Mouse (Mus musculus) lung, postnatal 14 days (tissue): ENCODE measurements around the gene Mid1.
"Not testable (repeated sequence)": the region's sequence is repeated elsewhere in the genome, so short reads cannot be mapped to it uniquely, and the experiment has no call there.

Experiments
- DNase-seq: peaks from one replicate; pipeline ENCODE4 v3.0.0; 2021

Mid1 gene

DNA sequence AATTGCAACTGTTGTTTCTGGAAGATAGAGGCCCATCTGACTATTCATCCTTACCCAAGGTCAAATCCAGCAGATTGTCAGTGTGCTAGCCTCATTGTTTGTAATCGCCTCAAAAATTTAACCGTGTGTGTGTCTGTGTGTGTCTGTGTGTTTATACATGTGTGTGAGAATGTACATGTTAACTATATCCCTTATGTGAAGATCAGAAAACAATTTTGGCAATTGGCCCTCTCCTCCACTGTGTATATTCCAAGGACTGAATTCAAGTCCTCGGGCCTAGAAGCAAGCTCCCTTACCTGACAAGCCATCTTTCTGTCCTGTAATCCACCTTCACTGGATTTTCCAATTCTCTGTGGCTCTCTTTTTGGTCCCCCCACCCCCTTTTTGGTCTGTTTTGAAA is 288.8 kb downstream of the Mid1 start:
- DNase-seq: not testable (repeated sequence)

DNA sequence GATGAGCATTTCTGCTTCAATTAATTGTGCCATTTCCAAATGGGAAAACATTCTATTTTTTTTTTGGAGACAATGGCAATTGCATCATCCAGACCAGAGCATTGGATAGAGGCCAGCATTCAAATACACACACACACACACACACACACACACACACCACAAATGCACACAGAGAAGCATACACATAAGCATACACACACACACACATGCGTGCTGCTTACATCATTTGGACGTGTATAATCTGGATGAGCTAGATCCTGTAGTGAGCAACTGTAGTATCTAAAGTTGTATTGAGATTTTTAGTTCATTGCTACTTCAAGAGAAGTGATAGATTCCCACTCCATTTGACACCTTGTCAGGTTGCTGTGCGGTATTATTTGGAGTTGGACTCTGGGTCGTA is 289.5 kb downstream of the Mid1 start:
- not testable (repeated sequence) for DNase-seq

DNA sequence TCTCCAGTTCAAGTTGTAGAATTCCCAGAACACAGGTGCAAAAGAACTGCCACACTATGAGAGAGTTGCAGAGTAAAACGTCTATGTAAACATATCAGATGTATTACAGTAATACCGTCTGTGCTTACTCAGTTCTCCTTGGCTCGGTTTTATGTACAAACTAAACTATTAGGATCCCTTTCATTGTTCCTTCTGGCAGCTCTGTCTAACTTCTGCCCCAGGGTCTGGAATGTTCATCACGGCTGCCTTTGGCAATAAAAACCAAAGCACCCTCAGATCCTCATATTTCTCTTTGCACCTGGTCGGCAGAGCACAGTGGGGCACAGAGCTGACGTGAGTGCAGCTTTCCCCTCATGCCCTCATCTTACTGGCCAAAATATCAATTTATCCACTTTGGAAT is 290.0 kb downstream of the Mid1 start:
- not testable (repeated sequence) for DNase-seq

DNA sequence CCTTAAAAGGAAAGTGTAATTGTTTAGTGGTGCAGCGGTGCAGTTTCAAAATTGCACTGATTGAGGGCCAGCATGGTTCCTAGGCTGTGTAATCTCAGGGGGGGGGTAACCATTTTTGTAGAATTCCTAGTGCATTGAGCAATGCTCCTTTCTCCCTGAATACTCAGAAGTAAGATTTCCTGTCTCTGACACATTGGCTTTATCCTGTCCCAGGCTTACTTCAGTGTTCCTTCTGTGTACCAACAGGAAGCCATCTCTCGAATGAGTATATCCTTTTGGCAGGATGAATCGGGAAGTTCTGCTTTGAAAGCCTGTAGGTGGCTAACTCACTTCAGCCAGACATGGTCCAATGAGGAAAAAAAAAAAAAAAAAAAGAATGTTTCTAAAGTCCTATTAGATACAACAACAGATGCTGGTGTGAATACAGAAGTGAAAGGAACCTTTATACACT is 290.7 kb downstream of the Mid1 start:
- not testable (repeated sequence) for DNase-seq

DNA sequence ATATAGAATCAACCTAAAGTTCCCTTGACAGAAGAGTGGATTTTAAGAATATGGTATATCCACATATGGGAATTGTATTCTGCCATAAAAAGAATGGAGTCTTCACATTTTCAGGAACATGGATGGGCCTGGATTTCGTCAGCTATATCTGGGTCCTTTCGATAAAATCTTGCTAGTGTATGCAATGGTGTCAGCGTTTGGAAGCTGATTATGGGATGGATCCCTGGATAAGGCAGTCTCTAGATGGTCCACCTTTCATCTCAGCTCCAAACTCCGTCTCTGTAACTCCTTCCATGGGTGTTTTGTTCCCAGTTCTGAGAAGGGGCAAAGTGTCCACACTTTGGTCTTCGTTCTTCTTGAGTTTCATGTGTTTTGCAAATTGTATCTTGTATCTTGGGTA is 291.3 kb downstream of the Mid1 start:
- not testable (repeated sequence) for DNase-seq

DNA sequence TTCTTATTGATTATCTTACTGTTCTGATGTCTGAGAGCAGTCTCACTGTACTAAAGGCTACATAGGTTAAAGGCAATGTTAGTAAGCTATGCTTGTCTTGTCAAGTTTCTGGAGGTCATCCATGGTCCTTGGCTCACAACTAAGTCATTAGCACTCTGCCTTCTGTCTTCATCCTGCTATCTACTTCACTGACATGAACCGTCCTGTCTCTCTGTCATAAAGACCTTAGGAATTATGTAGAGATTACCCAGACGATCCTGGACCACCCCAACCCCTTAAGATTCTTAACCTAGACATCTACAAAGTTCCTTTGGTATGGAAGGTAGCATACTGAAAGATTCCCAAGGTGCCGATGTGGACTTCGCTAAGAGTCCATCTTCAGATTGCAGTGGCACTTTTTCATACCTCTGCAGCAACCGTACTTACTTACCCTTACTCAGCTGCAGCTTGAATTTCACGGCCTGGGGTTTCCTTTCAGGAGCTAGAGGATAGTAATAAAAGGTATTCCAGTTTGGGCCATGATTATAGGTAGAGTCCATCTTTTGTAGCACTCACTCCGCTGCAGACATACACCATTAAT is 292.9 kb downstream of the Mid1 start:
- DNase-seq: not testable (repeated sequence)

DNA sequence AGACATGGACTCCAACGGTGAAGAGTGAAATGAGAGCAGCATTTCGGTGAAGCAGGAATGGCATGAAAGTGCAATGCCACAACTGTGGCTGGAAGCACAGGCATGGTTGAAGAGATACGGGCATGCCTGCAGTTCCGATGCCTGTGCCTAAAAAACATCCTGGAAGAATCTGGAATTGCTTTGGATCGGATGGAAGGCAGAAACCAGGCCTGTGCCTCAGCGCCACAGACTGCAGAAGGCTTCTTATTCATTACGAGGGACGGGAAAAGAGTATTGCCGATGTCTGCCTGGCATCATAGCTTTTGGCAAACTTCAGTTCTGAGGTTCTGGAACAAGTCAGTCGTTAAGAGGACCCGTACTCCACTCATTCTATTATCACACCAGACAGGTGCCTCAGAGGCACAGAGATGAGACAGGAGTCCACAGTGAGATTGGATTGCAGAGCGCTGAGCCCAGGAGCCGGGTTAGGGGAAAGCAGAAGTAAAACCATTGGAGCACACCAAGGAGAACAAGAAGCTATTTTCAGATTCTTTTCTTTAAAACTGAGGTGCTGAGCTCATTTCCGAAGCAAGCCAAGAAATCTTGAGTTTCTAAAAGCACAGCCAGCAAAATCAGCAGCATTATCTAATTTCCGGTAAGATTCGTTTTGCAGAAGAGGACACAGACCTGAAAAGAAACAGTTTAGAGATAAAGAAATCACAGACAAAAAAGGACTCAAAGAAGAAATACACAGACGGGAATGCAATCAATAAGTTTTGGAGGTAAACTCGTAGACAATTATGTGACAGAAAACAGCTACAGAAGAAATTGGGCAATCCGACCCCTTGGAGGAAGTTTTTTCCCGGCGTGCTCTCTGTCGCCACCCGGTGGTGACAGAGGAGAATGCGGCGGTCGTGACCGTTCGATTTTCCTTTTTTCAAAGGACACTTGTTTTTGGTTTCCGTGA is 293.7 kb downstream of the Mid1 start:
- DNase-seq: peak; percentile 79

DNA sequence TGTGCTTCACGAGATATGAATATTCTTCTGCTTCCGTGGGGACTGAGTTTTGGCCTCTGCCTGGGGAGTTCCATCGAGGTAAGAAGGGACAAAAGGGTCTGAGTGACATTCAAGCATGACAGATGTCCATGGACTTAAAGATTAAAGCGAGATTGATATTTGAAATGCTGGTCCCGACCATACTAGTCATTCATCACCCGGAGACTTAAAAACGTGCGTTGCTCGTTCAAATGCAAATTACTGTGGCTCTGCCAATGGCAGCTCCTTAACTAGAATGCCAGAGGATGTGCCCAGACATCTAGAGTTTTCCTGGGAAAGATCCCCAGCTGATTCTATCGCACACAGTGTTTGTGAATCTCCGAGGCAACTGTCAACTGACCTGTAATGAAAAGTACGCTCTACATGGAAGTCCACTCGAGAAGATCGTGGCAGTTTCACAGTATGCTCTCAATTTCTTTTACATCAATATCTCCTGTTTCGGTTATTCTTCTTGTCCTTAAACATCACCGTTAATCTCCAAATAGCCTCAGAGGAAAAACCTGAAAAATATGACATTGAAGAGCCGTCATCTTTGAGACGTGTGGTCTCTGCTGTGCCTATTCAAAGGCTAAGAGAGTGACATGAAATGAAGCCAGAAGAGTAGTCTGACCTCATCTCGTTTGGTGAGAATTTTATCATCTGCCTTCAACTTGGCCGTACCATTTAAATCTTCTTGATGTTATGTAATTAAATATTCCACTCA is 294.6 kb downstream of the Mid1 start:
- DNase-seq: not testable (repeated sequence)

DNA sequence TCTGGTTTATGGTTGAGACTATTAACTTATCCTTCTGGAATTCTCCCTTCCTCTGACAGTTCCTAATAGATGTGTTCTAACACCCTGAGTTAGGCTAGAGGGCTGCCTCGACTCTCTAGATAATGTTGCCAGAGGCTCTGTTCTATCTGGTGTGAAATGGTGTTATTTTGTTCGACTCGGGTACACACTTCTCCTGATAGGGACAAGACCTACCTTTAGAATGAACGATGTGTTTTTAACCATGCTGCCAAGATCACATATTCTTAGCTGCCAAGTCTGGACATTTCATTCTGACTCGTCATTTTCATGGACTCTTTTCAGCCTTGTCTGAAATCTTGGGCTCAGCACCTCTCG is 295.2 kb downstream of the Mid1 start:
- DNase-seq: not testable (repeated sequence)

DNA sequence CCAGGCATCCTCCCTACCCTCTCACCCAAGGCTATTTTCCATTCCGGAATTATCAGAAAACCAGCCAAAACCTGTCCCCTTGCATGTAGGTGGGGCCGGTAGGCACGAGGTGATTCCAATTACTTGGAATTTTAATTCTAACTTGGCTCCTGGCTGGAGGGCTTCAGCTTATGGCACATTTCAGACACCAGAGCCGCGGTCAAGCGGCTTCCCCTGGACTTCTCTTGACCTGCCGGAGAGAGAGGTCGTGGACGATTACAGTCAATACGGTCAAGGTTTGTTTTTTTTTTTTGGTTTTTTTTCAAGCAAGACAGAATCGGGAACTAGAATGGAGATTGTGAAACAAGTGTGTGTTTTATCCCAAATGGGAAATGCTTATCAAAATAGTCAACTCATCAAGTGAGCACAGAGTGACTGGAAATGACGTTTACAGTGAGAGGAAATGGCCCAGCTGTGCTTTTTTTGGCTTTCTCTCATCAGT is 295.9 kb downstream of the Mid1 start:
- no peak for DNase-seq

DNA sequence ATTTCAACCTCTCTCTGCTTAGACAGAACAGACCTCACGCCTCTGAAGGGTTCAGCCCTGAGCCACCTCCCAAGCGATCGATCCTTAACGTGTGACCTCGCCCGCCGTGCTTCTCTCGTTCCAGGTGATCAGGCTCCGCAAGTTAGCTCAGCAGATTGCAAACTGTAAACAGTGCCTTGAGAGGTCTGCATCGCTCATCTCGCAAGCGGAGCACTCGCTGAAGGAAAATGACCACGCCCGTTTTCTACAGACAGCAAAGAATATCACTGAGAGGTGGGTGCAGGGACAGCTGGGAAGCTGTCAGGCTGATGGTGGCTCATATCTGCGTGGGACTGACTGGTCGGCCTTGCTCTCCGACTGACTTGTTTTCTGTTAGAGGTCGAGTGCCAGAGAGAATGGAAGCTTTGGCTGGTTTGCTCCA is 296.8 kb downstream of the Mid1 start:
- DNase-seq: not testable (repeated sequence)

DNA sequence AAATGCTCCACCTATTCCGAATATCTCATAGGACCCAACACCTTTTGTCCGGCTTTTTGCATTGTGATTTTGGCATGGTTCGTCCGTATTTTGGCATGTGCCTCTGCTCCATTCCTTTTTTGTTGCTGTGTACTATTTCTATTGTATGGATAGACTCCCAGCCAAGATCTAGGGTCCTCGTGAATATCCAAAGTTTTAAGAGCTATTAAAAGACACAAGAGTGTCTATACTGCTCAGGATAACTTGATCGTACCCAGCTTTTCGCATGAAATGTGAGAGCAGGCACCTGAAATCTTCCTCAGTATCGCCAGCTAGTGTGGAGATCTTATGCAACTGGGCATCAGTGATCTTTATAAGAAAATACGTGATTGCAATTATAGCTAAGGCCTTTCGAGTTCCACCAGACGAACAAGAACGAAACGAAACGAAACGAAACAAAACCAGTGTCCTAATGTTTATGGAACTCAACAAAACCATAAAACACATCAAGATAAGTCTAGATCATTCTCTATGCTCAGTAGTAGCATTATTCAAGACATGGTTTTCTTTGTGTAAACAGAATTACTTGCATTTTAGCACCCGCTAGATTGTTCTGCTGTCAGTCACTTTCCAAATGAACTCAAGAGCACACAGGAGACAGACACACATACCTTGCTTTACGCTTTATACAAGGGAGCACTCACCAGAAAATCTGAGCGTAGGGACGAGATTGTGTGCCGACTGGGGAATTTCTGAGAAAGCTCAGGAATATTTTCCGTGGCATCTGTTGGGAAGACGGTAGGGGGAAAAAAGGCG is 297.8 kb downstream of the Mid1 start:
- DNase-seq: not testable (repeated sequence)

DNA sequence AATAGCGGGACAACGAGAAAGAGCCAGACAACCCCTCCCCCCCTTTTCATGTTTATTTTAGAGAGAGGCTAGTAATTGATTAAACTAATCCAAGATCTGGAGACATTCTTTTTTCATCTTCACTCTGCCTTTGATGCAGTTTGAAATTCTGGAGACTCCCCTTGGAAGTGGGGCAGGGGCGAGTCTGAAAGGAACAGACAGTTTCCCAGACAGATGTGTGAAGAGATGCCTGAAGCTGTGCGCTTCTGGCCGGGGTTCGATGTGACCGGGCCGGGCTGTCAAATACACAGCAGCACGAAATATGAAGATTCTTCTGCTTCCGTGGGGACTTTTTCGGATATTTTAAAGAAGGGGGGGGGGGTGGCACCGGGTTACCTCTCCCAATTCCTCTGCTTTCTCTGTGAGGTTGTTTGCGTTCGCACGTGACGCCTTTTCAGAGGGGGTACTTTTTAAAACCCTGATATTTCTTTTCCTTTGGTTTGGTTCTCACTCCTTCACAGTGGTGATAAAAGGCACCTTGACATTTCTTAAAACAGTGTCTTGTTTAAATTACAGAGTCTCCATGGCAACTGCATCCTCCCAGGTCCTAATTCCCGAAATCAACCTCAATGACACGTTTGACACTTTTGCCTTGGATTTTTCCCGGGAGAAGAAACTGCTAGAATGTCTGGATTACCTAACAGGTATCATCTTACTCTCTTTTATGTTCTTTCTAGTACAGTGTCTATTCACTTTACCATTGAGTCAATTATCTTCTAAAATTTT is 298.6 kb downstream of the Mid1 start:
- DNase-seq: not testable (repeated sequence)

DNA sequence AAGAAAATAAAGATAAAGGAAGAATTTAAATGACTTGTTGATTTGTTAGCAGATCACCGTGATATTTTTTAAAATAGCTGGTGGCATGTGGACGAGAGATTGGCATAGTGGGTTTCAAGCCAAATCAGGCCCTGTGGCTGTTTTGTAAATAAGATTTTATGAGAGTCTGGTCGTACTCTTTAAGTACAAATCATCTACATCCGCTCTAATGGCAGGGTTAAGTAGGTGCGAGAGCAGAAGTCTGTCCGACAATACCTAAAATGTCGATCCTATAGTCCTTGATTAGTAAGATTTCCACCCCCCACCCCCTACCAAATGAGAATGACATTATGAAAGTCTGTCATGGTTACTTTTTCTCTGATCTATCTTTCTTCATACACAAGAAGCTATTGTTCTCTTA is 299.3 kb downstream of the Mid1 start:
- DNase-seq: not testable (repeated sequence)

DNA sequence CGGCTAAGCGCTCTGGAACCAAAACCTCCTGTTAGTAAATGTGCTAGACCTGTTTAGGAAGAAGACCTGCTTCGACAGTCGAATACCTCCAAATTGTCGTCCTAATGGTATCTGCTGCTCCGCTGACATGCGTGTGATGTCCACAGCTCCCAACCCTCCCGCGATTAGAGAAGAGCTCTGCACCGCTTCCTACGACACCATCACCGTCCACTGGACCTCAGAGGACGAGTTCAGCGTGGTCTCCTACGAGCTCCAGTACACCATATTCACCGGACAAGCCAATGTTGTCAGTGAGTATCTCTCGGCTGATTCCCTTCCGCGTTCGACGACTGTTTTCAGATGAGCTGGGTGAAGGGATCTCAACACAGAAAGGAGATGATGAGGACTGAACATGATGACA is 299.9 kb downstream of the Mid1 start:
- DNase-seq: not testable (repeated sequence)

DNA sequence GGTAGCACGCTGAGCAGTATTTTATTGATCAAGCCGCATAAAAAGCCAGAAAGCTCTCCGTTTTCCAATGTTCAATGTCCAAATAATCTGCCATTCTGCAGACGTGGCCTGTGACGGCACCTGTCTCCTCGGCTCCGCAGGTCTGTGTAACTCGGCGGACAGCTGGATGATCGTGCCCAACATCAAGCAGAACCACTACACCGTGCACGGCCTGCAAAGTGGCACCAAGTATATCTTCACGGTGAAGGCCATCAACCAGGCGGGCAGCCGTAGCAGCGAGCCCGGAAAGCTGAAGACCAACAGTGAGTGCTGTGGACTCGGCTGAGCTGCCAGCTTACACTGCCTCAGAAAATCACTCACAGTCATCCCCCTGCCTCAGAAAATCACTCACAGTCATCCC is 300.8 kb downstream of the Mid1 start:
- DNase-seq: not testable (repeated sequence)

DNA sequence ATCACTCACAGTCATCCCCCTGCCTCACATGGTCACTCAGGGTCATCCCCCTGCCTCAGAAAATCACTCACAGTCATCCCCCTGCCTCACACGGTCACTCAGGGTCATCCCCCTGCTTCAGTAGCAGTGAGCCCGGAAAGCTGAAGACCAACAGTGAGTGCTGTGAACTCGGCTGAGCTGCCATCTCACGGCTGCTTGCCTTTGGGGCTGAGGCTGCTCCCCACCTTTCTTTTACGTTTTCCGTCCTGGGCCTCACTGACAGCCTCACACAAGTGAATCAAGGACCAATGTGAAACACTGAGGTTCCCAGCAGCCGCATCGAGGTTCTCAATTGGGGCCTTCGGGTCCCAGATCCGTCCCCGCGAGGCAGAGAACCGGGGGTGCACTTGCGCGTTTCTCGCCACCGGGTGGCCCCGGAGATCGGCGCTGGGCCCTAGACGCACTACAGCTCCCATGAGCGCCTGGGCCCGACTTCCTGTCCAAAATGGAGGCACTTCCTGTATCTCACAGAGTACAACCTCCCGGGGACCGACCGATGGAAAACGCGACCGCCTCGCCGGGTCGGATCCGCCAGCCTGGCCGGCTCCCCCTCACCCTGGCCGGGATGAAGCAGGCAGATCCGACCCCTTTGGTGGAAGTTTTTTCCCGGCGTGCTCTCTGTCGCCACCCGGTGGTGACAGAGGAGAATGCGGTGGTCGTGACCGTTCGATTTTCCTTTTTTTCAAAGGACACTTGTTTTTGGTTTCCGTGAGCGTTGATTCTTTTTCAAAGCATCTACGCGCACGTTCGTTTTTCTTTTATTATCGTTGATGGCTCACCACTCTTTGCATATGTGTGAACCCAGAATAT is 301.7 kb downstream of the Mid1 start:
- peak; percentile 77 for DNase-seq

DNA sequence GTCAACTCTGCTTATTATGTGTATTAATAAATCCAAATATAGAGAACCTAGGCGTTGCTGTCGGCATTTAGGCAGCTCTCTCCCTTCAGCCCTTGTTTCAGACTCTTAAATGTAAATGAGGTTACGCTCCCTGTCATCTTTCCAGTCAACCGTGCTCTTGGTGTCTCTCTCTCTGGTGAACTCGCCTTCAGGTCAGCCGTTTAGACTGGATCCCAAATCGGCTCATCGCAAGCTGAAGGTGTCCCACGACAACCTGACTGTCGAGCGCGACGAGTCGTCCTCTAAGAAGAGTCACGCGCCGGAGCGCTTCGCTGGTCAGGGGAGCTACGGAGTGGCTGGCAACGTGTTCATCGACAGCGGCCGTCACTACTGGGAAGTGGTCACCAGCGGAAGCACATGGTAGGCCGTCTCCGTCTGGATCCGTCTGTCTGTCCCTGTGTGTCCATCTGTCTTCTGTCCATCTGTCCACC is 302.4 kb downstream of the Mid1 start:
- not testable (repeated sequence) for DNase-seq

DNA sequence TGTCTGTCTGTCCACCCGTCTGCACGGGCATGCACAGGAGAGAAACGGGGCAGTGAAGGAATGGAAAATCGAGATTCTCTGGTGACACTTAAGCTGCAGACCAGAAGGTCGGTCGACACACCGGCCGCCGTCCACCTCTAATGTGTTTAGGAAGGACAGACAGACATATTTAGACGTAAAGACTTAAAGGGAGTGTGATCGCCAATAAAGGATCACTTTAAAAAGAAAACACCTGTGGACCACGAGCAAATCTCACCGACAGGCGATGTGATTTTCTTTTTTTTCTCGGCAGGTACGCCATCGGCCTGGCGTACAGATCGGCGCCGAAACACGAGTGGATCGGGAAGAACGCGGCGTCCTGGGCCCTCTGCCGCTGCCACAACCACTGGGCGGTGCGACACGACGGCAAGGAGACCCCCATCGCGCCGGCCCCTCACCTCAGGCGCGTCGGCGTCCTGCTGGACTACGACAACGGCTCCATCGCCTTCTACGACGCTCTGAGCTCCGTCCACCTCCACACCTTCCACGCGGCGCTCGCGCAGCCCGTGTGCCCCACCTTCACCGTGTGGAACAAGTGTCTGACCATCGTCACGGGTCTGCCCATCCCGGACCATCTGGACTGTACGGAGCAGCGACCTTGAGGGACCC is 303.7 kb downstream of the Mid1 start:
- DNase-seq: peak; percentile 34

DNA sequence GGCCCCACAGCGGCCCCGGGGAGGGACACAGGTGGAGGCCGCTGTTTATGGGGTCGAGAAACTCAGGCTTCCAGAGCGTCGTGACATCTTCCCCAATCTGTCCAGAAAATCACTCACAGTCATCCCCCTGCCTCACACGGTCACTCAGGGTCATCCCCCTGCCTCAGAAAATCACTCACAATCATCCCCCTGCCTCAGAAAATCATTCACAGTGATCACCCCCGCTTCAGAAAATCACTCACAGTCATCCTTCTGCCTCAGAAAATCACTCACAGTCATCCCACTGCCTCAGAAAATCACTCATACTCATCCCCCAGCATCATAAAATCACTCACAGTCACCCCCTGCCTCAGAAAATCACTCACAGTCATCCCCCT is 304.2 kb downstream of the Mid1 start:
- DNase-seq: not testable (repeated sequence)
